Mouse (Mus musculus): ENCODE results near the gene Fras1. TPM values are rescaled to one million over a fixed set of nuclear protein-coding genes. Genes with fewer than 3 reads are reported as not detected.

Fras1 gene
- total RNA-seq, 2 experiments from 2014 or later, result 17.5 to 20.3 TPM

DNA sequence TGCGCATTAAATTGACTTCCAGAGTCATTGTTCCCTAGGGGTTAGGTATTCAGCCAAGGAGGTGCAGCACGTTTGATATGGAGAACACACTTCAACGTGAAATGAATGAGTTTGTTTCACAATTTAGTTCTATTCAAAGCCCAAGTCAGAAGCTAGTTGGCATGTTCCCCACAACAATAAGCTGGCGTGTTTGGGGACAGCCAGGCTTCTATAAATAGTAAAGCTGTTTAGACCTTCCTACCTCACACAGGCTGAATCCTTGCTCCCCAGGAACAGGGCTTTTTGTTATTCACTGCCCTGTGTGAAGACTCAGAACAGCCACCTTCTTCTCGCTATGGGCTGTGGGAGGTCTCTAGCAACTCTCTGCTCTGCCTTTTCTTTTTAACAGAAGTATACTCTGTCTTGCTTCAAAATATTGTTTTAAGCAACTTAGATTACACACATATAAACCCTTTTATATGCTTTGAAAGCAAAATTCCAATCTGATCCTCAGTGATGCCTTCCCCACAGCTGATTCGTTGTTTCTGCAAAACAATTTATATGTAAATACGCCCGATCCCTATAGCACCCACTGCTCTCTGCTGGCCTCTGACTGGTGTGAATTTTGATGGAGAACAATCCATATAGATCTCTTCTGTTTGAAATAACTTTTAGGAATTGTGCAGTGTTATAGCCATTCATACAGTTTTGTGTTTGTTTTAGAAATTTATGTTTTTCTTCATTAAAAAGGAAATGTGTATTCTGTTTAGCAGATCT lies 184.5 kb downstream of the Fras1 start:
- DNase-seq (ENCODE audit: low spot score in 2 of 2), result no peak

DNA sequence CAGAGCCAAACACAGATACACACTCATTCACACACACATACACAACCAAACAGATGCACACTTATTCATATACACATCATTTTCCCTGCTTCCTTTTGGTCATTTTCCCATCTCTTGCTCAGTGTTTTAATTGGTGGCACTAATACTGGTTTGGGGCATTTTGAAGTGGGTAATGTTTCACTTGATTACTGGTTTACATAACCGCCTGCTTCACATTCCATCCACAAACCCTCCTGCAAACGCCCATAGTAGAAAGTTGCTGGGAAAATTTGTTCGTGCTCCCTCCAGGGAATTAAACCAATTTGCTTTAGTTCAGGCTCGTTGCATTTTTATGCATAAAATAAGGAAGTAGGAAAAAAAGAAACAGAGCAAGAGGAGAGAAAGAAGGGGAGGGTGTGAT lies 200.8 kb downstream of the Fras1 start:
- no peak for DNase-seq (ENCODE audit: low spot score in 2 of 2)

DNA sequence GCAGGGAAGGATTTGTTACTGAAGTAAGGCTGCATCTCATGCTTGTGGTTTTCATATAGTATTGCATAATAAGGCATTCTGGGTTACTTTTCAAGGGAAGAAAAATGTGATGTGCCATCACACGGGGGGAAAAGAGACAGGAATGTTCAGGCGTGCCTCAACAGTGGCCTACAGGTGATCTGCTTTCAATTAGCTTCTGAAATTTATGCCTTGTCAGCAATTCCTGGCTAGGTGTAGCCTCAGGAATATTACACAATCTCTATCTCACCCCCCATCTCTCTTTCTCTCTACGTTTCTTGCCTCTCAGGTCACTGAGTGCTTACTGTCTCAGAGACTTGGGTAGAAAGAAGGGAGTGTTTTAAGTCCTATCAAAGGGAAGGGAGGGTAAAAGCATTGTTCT lies 204.9 kb downstream of the Fras1 start:
- DNase-seq (ENCODE audit: low spot score in 2 of 2), result no peak

DNA sequence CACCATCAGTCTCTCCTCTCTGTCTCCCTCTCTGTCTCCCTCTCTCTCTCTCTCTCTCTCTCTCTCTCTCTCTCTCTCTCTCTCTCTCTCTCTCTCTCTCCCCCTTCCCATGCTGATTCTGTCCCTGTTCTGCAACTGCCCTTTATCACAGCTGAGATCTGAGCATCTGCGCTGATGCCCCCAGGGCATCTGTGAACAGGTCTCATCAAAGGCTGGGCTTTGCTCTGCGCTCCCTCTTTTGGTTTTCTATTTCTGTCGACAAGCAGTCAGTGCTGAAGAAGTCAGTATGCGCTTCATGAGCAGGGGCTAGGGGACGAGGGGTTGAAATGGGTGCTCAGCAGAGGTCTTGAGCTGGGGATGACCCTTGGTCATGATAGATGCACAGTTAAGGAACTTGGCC lies 206.2 kb downstream of the Fras1 start:
- no peak for DNase-seq (ENCODE audit: low spot score in 2 of 2)

DNA sequence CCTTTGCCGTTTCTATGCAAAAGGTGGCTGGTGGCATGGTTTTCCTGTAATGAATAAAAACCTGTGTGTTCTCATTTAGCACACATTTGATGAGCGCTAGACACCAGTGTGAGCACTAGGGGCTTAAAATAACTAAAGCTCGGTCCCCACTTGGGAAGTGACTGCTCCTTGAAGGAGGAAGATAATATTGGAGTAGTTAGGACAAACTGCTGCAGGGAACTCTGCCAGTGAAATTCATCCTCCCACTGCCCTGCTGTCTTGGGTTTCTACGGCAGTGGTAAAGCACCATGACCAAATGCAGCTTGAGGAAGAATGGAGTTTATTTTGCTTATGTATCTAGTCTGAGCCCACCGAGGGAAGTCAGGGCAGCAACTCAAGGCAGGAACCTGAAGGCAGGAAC lies 211.0 kb downstream of the Fras1 start:
- no peak for DNase-seq (ENCODE audit: low spot score in 2 of 2)

DNA sequence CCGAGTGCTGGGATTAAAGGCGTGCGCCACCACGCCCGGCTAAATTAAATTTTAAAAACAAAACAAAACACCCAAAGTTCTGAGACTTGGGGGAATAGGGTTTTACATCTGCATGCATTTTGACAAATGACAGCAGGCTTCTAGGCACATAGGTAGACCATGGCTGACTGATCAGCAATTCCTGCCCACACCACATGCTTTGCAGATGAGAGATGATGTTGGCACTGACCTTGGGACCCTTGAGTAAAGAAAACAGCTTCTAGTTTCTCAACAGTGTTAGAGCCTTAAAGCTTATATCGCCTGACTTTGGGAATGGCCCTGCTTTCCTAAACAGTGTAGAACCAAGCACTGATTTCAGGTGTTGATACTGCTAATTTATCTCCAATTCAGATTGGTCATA lies 216.9 kb downstream of the Fras1 start:
- no peak for DNase-seq (ENCODE audit: low spot score in 2 of 2)

DNA sequence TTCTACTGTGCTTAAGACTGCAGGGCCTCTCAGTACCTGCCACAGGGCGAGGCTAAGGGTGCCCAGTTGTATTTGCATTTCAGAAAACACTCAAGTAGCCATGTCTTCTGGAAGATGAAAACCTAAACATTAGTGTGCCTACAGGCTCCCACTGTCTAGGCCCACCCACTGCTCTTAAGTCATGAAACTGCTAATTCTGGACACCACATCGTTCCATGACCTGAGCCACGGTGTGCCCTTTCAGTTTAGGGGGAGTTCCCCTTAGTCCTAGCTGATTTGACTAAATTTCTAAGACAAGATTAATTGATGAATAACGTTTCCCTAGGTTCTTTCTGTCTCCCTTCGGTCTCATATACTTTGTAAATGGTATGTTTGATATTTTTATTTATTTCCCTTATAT lies 222.0 kb downstream of the Fras1 start:
- DNase-seq (ENCODE audit: low spot score in 2 of 2), result no peak

DNA sequence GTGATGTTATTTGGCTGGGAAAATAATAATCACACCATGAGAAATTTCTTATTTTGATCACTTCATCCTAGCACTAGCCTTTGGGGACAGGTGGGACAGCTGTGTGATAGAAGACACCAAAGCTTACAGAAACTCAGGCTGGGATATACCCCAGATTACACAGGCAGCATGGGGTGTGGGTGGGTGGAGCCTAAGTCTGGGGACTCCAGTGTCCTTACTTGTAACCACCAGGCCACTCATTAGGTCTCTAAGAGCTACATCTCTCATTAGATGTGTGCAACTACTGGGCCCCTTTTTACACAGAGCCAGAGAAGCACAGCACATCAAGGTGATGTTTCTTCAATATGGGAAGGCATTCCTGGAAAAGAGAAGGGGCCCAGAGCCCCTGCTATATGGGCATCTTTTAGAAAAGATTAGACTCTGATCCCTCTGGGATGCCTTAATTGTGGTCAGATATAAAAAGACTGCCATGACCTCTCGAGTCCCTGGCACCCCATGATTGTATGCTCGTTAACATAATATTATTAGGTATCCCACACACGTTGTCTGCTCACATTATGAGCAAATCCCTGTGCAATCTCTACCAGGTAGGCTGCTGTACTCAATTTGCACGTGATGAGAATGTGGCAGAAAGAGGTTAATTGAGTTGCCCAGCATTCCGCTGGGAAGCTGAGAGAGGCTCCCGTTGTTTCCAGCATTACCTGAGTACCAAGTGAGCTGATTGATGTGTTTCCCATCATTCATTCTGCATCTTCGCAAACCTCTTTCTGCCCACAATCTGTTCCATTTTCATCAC lies 230.4 kb downstream of the Fras1 start:
- DNase-seq (ENCODE audit: low spot score in 2 of 2), result no peak

DNA sequence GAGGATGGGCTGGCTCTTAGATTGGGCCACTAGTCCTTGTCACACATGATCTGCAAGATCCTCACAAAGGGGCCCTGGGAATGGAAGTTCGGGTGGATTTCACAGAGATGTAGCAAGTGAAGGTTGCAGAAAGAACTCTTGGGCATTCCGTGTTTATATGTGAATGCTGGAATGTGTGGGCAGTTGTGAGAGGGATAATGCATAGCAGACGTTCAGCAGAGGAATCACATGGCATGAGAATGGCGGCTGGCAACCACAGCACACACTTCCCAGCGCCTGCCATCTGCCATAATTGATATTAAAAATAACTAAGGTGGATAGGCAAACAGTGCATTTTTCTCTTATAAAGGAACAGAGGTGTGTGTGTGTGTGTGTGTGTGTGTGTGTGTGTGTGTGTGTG lies 234.3 kb downstream of the Fras1 start:
- DNase-seq (ENCODE audit: low spot score in 2 of 2), result peak in 1 of 2 experiments; percentile 11

DNA sequence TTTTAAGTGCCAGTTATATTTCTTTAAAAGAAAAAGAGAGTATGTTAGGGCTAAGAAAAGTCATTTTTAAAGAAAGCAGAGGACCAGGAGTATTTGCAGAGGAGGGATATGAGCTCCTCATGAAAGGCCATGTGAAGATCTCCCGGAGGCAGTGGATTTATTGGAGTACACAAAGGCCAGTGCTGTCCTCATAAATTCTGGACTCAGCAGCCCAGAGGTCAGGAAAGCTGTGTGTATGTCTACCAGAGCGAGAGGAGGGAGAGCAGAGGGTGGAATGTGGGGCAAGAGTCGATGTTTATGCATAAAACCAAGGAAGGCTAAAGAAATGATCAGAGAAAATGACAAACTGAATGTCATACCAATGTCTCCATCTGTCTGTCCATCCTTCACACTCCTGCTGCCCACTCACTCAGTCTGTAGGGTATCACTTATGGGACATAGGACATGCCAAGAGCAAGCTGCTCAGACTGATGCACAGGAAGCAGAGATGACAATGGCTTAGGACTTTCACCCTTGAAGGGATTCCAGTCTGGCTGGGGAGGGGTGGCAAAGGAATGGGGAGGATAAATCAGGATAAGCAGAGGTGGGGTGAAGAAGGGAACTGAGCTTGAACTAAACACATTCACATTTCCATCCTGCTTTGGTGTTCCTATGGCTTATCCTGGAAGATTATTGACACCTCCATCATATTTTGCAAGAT lies 235.0 kb downstream of the Fras1 start:
- no peak for DNase-seq (ENCODE audit: low spot score in 2 of 2)

DNA sequence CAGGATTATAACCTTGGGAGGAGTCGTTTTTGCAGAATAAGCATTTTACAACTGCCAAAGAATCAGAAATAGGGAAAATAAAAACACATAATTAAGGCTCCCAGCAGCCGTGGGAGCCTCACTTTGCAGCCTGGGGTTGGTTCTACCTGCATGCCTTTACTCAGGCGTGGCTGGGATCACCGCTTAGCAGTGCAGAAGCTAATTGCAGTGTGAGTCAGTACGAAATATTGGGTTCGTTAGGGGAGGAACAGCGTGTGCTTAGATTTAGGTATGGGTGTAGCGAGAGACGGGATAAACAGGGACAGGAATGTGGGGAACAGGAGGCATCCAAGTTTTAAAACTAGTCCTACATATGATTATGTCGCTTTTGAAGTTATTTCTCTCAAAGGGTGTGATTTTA lies 238.3 kb downstream of the Fras1 start:
- DNase-seq (ENCODE audit: low spot score in 2 of 2), result no peak

DNA sequence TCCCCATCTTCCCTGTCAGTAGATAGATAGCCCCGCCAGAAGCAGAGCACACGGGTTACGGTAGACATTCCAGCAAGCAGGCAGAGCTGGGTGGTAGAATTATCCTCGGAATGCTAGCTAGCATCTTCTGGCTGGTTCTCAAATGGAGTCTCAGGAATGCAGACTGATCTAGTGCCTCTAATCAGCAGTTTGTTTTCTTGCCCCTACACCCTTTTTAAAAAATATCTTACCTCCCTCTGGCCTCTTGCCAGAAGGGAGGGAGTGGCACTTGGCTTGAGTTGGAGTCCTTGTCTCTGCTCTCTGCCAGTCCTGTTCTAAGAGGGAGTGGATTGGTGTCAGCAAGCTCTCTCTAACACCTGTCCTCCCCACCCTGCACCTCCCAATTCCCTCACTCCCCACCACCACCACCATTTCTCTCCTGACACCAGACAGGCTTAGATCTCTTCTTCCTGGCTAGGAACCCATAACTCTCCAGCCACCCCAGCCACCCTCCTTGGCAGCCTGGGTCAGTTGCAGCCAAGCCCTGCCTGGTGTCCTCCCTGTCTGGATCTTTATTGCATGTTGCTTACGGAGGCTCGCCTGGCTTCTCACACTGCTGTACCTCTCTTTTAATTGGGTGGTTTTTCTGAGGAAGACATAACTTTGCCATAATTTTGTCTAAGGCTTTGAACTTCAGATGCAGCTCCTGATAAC lies 243.3 kb downstream of the Fras1 start:
- no peak for DNase-seq (ENCODE audit: low spot score in 2 of 2)

DNA sequence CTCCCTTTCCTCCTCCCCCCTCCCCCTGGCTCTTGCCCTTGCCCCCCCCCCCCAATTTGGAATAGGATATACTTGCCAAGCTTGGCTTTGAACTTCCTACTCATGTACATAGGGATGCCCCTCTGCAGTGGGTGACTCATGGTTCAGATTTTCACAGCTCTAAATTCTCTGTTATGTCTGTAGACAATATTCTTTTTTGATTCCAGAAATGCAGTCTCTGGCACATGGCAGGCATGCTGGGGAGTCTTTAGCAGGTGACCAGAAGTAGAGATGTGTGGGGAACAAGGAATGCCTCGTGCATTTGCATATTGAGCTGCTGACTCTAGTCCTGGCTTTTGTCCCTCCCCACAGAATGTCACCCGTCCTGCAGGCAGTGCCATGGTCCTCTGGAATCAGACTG lies 244.3 kb downstream of the Fras1 start:
- no peak for DNase-seq (ENCODE audit: low spot score in 2 of 2)

DNA sequence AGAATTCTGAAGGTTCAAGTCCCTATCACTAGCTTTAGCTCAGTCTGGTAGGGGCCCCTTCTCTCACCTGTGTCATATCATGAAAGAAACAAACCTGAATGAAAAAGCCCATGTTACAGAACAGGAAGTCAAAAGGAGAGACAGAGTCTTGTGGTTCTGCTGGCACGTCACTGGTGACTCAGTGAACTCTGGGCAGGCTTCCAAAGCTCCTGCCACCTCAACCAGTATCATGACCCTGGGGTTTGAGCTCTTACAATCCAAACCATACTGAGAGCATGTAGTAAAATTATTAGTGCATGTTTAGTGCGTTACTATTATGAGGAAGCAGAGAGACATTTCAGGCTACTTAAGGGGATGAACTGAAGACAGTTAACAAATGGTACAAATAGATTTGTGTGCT lies 246.5 kb downstream of the Fras1 start:
- DNase-seq (ENCODE audit: low spot score in 2 of 2), result no peak

DNA sequence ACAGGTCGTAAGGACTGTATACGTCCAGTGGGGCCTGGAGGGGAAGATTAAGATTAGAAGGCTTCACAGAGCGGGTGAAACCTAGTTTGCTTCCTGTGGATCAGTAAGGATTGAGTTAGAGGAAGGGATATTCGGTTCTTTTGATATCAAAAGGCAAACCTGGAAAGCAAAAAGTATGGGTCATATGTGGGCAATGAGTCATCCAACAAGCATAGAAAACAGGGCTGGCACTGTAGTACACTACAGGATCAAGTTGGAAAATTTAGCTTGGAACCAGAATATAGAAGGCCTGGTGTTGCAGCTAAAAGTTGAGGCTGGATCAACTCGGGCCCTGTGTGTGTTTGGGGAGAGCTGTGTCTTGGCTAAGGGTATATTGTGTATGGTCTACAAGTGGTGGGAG lies 246.9 kb downstream of the Fras1 start:
- DNase-seq (ENCODE audit: low spot score in 2 of 2), result no peak

DNA sequence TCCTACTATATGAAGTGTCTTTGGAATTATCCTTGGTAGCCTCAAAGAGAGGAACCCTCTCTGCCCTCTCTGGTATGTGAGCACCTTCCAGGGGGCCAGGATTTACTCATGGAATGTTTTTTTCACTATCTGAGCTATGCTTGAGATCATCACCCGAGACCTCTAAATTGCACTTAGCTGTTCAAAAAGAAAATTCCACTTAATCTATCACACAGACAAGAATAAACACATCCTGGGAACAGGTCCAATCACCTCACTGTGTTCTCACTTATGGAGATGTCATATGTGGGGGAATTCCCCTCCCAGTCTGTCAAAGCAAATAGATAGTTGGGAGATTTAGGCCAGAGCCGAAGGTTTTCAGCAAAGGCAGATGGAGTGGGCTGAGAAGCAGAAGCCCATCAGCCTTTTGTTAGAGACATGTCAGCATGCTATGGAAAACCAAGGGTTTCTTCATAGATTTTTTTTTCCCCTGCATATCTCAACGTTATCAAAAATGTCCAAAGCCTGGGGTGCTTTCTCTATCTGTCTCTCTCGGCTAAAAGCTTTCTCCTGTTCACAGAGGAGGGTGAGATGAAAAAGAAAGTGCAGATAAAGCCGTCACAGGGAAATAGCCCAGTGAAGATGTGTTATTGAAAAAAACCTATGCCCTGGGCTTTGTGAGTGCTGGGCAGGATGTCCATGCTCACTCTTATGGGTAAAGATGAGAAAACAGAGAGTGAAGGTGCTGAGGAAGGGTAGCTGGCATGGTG lies 249.0 kb downstream of the Fras1 start:
- no peak for DNase-seq (ENCODE audit: low spot score in 2 of 2)

DNA sequence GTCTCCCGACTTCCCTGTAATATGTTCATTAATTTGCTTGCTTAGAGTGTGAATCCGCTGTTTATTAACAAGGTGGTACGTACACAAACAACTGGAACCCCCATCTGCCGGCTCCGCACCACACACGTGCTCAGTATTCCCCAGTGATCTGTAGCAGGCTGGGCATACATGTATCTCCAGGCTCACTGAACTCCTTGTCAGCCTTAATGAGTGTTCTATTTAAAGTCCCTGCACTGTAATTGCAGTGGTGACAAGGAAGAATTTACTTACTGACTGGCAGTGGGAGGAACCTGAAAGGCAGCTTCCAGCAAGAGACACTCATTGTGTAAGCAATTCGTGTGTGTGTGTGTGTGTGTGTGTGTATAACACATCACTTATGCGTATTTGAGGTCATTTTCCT lies 256.1 kb downstream of the Fras1 start:
- DNase-seq (ENCODE audit: low spot score in 2 of 2), result no peak

DNA sequence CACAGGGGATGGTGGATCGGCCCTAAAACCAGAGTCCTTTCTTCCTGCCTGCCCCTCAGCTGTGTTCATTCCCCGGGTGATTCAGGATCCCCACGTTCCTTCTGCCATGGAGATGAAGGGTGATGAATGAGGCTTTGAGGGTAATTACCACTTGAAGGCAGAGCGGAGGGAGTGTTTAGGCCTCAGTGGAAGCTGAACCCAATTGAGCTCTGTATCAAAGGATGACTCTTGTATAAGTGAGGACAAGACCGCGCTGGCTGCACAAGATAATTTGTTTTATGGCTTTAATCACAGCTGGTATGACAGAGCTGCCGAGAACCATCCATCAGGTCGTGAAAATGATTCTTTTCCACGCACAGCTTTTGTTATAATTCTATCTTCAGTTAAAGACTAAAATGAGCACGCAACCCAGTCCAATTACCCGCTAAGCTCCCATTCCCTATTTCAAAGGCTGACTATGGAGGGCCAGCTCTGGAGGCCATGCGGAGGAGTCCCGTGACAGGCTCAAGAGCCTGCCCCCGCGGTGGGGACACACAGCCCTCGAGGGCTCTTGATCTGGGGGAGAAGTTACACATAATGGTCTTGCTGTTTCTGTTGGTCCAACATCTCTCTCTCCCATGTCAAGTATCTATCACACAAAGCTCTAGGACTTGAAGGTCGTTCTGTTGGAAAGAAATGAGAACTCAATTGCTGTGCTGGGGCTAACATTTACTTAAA lies 261.5 kb downstream of the Fras1 start:
- no peak for DNase-seq (ENCODE audit: low spot score in 2 of 2)

DNA sequence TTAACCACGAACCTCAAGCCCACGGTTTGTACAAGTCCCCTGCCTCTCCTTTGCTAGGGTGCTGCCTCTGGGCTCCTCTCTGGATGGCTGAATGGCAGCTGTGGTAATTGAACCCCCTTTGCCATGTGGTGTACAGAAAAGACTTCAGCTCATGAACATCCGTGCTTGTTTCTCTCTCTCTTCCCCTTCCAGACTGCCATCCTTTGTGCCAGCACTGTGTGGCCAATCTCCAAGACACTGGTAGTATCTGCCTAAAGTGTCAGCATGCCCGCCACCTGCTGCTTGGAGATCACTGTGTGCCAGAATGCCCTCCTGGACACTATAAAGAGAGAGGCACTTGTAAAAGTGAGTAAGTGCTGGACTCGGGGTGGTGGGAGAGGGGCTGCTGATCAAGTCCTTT lies 262.1 kb downstream of the Fras1 start:
- DNase-seq (ENCODE audit: low spot score in 2 of 2), result peak; percentile 70 to 71

DNA sequence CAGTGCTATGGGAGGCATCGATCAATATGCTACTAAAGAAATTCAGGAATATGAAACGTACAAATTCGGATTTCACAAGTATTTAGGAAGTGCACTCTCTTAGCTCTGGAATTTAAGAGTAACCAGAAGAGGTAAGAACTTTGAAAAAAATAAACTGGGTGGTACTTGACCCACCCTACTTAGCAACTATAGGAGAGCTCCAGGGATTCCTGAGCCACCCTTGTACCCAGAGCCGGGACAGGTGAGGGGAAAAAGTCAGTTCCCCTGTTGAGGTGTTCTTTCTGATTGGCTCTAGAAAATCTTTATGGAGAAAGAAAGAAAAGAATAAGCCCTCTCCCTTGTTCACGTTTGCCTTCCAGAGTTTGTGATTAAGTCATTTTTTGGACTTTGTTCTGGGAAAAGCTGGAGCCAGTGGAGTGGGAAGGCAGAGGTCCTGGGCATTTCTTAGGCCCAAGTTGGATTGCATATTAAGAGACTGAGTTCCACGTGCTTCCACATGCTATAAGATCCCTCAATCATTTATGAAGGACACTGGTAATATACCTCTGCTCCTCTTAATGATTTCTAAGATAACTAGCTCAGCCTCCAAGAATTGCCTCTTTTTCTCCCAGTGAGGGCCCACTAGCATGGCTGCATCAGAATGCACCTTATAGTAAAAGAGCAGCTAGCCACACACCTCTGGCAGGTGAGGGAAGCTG lies 265.6 kb downstream of the Fras1 start:
- DNase-seq (ENCODE audit: low spot score in 2 of 2), result no peak

Data from layer of hippocampus, postnatal 10 days (tissue).